Mouse (Mus musculus) ES-Bruce4 (cell line): ENCODE data around the gene Gm11985.

Experiments
- EP300 ChIP-seq: IDR thresholded peaks from 2 replicates; pipeline ENCODE4 v1.6.1; 2011; ENCODE audit warnings: low read depth, low read length; ENCODE audit not compliant: insufficient read depth
- POLR2A ChIP-seq: IDR thresholded peaks from one replicate; pipeline ENCODE4 v1.8.1; 2011; ENCODE audit warnings: low read length; ENCODE audit not compliant: insufficient read depth

DNA sequence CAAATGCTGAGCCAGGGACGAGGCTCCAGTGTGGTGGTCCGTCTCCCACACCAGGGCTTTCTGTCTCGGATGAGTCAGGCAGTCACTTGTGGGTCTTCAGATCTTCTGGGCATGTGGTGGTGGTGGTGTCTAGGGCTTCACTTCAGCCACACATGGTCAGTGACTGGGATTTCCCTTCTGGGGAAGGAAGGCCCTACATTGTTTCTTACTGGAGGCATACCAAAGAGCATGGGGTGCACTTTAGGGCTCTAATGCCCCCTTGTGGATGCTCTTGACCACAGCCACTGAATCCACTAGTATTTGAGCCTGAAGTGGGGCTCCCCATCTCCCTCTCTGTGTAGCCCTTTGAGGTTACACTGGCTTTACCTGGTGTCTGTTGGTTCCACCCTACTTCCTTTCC lies 47.9 kb downstream of the Gm11985 start:
- TF ChIP-seq EP300 (no peak), POLR2A (no peak)
